Mouse (Mus musculus) layer of hippocampus, adult 18-20 months (tissue): ENCODE measurements around the gene Agr2. TPM values are rescaled to one million over a fixed set of nuclear protein-coding genes. Genes with fewer than 3 reads are reported as not detected.

Source experiments
- total RNA-seq, 2 experiments: library from RNA; stranded (reverse); gene quantifications; 2 replicates each; pipeline ENCODE4 v1.2.3; 2021

Agr2 gene
- total RNA-seq, 2 experiments from 2014 or later: not detected

Other genes with a start within 250 kb of the Agr2 start
- gene Agr3, start 67.3 kb upstream of the Agr2 start, total RNA-seq: not detected
- gene Tspan13, start 49.6 kb downstream of the Agr2 start, total RNA-seq: 100 to 1,000 TPM; 284 to 286 TPM
- 10 to 100 TPM; 54.3 to 55.3 TPM for gene Ankmy2, start 164.2 kb downstream of the Agr2 start, total RNA-seq
- 10 to 100 TPM; 55.1 to 55.8 TPM for gene Bzw2, start 165.2 kb downstream of the Agr2 start, total RNA-seq